Mouse (Mus musculus): ENCODE results near the gene Tkfc.

Gene Tkfc

DNA sequence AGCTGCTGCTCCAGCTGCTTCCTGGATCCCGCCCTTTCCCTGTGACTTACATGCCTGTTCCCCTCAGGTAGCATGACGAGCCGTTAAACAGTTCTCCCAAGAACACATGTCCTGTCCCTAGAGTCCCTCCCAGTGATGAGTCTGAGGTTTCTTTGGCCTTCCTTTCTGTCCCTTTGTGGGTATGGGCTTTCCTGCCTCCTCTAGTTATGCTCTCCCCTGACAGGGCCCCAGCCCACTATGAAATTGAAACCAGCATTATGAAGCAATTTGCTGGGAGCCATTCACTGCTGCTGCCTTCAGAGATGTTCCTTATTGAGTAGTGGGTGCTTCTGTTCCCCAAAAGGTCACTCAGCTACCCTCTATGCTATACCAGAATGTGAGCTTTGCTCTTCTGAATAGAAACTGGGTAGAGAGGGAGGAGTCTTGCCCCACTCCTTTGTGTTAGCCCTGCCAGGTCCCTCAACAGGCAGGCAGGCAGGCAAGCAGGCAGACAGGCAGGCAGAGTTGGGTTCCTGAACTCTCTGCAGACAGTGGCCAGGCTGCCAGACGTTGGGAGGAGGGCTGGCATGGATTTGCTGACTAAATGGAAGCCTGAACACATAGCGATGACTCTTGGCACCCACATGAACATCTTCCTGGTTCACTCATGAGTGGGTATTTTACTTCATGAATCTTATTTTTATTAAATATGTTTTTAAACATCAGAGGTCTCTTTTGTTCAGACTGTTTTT is 16.2 kb downstream of the Tkfc start:
- WGBS, result 61% methylated on average over 5 of the region's 5 CpGs

DNA sequence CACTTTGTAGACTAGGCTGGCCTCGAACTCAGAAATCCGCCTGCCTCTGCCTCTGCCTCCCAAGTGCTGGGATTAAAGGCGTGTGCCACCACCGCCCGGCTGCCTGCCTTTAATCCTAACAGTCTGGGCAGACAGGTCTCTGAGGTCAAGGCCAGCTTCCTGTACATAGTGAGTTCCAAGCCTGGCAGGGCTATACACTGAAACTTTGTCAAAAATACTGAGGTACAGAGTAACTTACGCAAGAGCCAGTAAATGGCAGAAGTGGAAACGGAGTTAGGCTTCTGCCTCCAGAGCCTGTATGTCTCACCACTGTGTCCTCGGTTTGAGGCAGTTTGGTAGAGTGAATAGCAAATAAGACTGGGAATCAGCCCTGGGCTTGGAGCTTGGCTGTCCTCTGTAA is 18.2 kb downstream of the Tkfc start:
- 92% methylated on average over 8 of the region's 8 CpGs for WGBS

- 94% methylated on average over 8 of the region's 8 CpGs for WGBS
Observed at GRCm38 (mm10) chr19:10585112-10585511, 20.3 kb downstream of the Tkfc start.

GRCm38 (mm10) chr19:10583550-10584146 is 21.8 kb downstream of the Tkfc start:
- 27% methylated on average over 7 of the region's 7 CpGs for WGBS

DNA sequence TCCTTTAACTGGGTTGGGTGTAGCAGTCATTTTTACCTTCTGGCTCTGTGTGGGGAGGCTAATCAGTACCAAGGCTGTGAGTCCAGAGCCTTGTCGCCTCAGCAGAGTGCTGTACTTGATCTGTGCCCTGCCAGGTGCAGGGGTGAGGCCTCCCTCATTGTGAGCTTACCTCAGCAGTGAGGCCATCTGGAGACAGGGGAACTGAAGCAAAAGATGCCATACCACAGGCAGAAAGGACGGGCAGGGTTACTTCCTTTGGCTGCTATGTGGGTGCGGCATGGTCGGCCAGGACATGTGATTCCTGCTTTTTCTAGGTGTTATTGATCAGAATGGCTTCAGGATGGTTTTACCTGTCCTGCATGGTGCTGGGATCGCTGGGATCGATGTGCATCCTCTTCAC is 23.5 kb downstream of the Tkfc start:
- 88% methylated on average over 6 of the region's 6 CpGs for WGBS

GRCm38 (mm10) chr19:10580761-10581160 is 24.7 kb downstream of the Tkfc start:
- 88% methylated on average over 3 of the region's 3 CpGs for WGBS

- 83% methylated on average over 3 of the region's 3 CpGs for WGBS
Observed at GRCm38 (mm10) chr19:10580102-10580501, 25.4 kb downstream of the Tkfc start.

- under 1% methylated on average over 44 of the region's 44 CpGs for WGBS
Observed at GRCm38 (mm10) chr19:10576690-10577561, 28.5 kb downstream of the Tkfc start, which contains the start of the genes Cyb561a3 and Tmem138. Gene Cyb561a3 (plus strand): TSS chr19:10577172. Gene Tmem138 (minus strand): TSS chr19:10577362.

- 96% methylated on average over 6 of the region's 6 CpGs for WGBS
Observed at GRCm38 (mm10) chr19:10569627-10570026, 35.8 kb downstream of the Tkfc start.

- 76% methylated on average over 4 of the region's 4 CpGs for WGBS
Observed at GRCm38 (mm10) chr19:10565217-10565616, 40.2 kb downstream of the Tkfc start.

DNA sequence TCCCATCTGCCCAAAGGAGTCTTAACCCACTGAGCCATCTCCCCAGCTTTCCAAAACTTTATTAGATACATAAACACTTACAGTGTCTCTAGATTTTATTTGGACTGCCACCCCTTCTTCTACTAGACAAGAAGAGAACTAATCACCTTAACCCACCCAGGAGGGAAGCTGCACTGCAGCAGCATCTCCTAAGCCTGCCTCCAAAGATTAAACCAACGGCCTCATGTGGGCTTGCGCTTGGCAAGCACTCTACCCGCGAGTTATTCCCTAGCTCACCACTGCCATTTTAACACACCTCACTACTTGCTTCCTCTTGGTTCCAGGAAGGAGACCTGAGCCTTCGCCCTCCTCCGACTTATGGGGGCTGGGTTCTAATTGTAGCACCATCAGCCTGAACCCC is 41.2 kb downstream of the Tkfc start:
- WGBS, result 83% methylated on average over 6 of the region's 6 CpGs

- WGBS, result 77% methylated on average over 5 of the region's 5 CpGs
Observed at GRCm38 (mm10) chr19:10562351-10562750, 43.1 kb downstream of the Tkfc start.

- 83% methylated on average over 6 of the region's 6 CpGs for WGBS
Observed at GRCm38 (mm10) chr19:10561558-10562314, 43.7 kb downstream of the Tkfc start.

DNA sequence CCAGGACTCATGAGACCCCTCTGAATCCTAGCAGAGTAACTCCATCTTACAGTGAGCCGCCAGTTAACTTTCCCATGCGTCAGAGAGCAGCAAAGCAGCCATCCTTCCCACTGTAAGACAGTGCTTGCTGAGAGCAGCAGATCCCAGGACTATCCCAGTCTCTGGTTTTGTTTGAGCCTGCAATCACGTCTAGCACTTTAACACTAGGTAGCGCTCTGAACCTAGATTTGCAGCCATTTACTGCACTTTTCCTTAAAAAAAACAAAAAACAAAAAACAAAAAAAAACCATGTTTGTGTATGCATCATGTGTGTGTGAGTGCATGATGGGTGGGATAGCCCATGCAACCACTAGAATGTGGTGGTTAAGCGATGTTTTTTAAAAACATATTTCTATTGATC is 45.3 kb downstream of the Tkfc start:
- 38% methylated on average over 5 of the region's 5 CpGs for WGBS

- 72% methylated on average over 4 of the region's 4 CpGs for WGBS
Observed at GRCm38 (mm10) chr19:10557837-10558375, 47.5 kb downstream of the Tkfc start.

DNA sequence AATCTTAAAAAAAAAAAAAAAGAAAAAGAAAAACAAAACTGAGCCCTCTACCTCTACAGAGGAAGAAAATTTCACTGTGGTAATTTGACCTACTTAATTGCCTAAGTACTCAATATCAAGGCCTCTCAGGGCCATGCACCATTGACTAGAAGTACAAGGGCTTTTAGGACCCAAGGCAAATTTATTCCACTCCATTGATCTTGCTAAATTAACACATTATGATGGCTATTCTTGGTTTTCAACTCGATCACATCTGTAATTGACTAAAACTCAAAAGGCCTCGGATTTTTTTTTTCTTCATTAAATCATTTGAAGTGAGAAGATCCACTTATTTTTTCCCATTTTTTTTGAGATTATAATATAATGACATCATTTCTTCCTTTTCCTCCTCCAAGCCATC is 48.0 kb downstream of the Tkfc start:
- 63% methylated on average over 2 of the region's 2 CpGs for WGBS

DNA sequence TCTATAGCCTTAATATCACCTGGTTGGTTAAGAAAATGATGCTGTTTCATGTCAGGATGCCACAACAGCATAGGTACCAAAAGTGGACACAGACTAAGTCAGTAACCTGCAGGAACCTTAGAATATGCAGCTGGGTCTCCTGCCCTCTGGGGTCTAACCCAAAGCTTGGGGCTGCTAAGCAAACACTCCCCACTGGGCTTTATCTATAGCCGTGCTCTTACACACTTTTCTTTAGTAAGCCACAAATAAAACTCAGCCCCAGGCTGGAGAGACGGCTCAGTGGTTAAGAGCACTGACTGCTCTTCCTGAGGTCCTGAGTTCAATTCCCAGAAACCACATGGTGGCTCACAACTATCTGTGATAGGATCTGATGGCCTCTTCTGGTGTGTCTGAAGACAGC is 48.5 kb downstream of the Tkfc start:
- WGBS, result 69% methylated on average over 2 of the region's 2 CpGs

- 1% methylated on average over 43 of the region's 43 CpGs for WGBS
Observed at GRCm38 (mm10) chr19:10555624-10556510, 49.6 kb downstream of the Tkfc start, which contains the start of gene Tmem216. Gene Tmem216 (minus strand): TSS chr19:10556238.

DNA sequence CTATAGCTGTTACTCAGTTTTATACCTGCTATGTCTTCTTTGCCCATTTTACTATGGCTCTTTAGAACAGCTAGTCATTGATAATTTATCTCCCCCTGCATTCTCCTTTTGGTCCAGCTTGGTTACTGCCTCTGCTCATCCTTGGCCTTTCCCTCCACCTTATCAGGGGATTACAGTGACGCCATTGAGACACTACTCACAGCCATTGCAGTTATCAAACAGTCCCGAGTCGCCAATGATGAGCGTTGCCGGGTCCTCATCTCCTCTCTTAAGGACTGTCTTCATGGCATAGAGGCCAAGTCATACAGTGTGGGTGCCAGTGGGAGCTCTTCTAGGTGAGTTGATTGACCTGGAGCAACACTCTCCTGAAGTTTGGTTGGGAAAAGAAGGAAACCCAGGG is 66.0 kb downstream of the Tkfc start:
- WGBS, result 96% methylated on average over 5 of the region's 5 CpGs

Measured in cerebral cortex, adult 2 months (tissue).